Mouse (Mus musculus): Measurements from ENCODE around the gene Ilf3.

DNA sequence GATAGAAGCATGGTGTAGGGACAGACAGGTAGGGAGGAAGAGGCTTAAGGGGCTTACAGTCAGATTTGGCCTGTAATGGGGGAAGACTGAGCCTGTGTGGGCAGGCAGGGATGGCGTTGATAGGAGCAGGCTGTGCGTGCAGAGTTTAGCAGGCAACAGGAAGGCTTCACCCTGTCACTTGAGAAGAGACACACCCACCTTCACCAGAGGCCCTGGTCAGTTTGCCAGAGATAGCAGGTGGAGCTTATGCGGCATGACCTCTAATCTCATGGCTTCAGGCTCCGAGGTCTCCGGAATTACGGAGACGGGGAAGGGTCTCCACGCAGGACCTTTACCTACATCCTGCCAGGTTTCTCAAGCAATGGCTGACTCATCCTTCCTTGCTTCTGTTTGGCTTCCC, 84.2 kb downstream of the Ilf3 start:
- no peak for TF ChIP-seq EP300 (optimal IDR thresholded peaks at IDR 0.05)
- no peak for TF ChIP-seq CTCF (IDR thresholded peaks at IDR 0.05; ENCODE audit: low read depth)

All from stomach, postnatal 0 days (tissue).